Mouse (Mus musculus) cortical plate, adult 2 months (tissue): ENCODE measurements around the gene Slc3a1. TPM values are rescaled to one million over a fixed set of nuclear protein-coding genes. Genes with fewer than 3 reads are reported as not detected.

Experiments
- H3K27ac ChIP-seq: fragments of 200-500 bp; 2 replicates; pipeline ENCODE4 v1.5.1; 2012; ENCODE audit warnings: low read length, control low read depth, inconsistent platforms; ENCODE audit not compliant: insufficient read depth
- H3K4me1 ChIP-seq: fragments of 200-500 bp; 2 replicates; pipeline ENCODE4 v1.6.1; 2011; ENCODE audit warnings: low read length; ENCODE audit not compliant: control insufficient read depth, insufficient read depth
- H3K4me3 ChIP-seq: fragments of 200-500 bp; 2 replicates; pipeline ENCODE4 v1.5.1; 2011; ENCODE audit warnings: mild to moderate bottlenecking, low read length, control low read depth; ENCODE audit not compliant: insufficient read depth
- CTCF ChIP-seq: fragments of 200-500 bp; IDR thresholded peaks from 2 replicates; pipeline ENCODE4 v1.5.1; 2011; ENCODE audit warnings: mild to moderate bottlenecking, control low read depth, low read length; ENCODE audit not compliant: insufficient read depth; ENCODE audit errors: extremely low read depth
- POLR2A ChIP-seq: fragments of 200-500 bp; IDR thresholded peaks from 2 replicates; pipeline ENCODE4 v1.6.1; 2011; ENCODE audit warnings: mild to moderate bottlenecking, low read length, control low read depth; ENCODE audit not compliant: insufficient read depth; ENCODE audit errors: extremely low read depth
- polyA plus RNA-seq: library from polyadenylated mRNA; depleted of rRNA; stranded (reverse); fragments of >200 nt; gene quantifications from 2 replicates; pipeline ENCODE4 v1.2.3, GENCODE M21; 2012

Slc3a1 gene
- polyA plus RNA-seq, 1 experiment, result 0.10 TPM

DNA sequence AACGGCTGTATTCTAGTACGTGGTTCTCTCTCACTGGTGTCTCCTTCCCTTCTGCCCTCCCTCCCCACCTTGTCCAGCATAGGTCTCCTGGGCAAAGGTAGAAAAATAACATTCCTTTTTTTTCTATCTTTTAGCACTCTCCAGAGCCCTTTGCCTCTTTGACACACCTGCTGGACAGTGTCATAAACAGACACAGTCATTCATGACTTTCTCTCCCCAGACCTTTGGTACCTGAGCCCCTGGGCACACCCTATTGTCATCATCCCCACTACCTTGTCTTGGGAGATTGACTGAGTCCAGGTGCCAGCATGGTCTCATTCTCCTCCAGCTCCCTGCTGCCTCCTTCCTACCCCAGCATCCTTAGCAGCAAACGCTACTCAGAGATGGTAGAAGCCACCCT lies 4.9 kb downstream of the Slc3a1 start:
- Histone ChIP-seq H3K4me1 (no peaks in the 10 kb centered on the region), H3K4me3 (no peak overlapping the region), H3K27ac (no peak overlapping the region)
- TF ChIP-seq CTCF (no peak), POLR2A (no peak)

DNA sequence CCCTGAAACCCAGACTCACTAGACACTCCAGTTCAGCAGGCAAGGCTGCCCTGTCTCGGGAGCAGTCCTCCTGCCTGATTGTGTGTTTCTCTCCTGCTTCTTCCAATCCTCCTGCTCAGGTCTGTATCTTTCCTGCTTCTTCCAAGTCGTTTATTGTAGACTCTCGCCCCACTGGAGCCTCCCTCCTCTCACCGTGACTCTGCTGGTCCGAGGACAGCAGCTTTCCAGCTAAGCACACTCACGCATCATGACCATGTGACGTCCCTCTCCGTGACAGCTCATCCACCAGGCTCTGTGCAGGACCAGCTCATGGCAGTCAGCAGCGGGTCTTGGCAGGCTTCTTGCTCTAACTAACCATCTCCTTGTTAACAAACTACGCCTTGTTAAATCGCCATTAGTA lies 5.9 kb downstream of the Slc3a1 start:
- TF ChIP-seq CTCF, result no peak
- no peak; the same call in 1 of the 2 replicates for TF ChIP-seq POLR2A
- no peaks in the 10 kb centered on the region for H3K4me1 ChIP-seq
- peak overlapping the region; percentile 31 for H3K4me3 ChIP-seq
- H3K27ac ChIP-seq, result no peak overlapping the region

DNA sequence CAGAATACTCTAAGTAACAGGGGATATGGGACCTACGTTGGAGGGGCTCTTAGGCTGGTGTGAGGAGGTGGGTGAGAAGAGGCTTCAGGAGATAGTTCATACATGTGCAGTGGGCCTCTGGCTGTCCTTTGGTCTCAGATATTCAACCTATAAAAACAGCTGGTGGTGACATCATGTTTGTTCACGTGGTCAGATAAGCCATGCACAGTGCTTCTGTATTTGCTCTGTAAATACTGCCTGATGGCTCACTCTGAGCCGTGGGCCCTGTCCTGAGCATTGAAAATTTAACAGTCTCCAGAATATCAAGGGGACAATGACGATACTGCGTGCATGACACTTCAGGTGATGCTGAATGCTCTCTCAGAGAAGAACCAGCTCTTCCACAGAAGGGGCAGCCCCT lies 9.7 kb downstream of the Slc3a1 start:
- no peak overlapping the region for H3K27ac ChIP-seq
- TF ChIP-seq CTCF (no peak), POLR2A (no peak)
- no peak overlapping the region for H3K4me3 ChIP-seq
- no peaks in the 10 kb centered on the region for H3K4me1 ChIP-seq

DNA sequence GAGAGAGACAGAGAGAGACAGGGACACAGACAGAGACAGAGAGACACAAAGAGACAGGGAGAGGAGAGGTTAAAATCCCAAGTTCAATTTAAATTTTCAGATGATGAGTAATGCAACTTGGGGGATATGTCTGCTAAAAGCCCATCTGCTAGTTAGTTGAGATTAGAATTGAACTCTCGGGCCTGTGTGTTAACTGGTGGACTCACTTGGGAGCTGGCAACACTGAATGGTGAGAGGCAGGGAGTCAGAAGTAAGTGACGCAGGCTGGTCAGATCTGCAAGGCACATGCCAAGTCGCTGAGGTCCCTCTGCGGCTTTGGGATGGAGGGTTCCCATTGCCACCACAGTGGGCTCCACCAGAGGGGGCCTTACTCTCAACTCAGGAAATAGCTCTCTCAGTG lies 10.1 kb downstream of the Slc3a1 start:
- Histone ChIP-seq H3K4me1 (no peaks in the 10 kb centered on the region), H3K27ac (no peak overlapping the region), H3K4me3 (no peak overlapping the region)
- TF ChIP-seq CTCF (no peak), POLR2A (no peak)

DNA sequence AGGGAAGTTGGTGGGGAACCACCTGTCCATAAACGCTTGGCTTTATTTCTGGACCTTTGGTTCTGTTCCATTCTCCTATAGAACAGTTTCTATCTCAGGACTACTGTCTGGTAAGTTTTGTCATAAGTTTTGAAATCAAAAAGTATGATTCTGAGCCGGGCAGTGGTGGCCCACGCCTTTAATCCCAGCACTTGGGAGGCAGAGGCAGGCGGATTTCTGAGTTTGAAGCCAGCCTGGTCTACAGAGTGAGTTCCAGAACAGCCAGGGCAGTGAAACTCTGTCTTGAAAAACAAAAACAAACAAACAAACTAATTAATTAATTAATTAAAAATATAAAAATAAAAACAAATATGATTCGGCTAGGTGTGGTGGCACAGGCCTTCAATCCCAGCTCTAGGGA lies 10.6 kb downstream of the Slc3a1 start:
- Histone ChIP-seq H3K27ac (no peak overlapping the region), H3K4me1 (no peaks in the 10 kb centered on the region), H3K4me3 (no peak overlapping the region)
- no peak for TF ChIP-seq POLR2A
- TF ChIP-seq CTCF, result no peak

DNA sequence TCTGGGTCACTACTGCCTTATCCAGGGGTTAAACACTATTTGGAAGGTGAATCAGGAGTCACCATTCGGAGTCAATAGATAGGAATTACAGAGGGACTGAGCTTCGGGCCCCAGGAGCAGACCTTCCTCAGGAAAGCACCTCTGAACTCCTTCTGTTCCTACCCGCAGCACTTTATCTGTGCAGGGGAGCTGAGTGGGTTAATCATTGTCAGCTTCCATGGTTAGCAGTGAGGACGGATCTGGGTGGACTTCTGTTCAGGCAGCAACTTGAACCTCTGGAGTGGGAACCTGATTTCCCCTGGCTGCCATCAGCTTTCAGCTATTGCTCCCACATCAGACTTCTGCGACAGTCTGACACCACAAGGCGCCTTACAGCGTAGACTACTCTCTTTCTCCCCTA lies 12.7 kb downstream of the Slc3a1 start:
- Histone ChIP-seq H3K27ac (no peak overlapping the region), H3K4me3 (no peak overlapping the region), H3K4me1 (no peaks in the 10 kb centered on the region)
- TF ChIP-seq CTCF (no peak), POLR2A (no peak)

DNA sequence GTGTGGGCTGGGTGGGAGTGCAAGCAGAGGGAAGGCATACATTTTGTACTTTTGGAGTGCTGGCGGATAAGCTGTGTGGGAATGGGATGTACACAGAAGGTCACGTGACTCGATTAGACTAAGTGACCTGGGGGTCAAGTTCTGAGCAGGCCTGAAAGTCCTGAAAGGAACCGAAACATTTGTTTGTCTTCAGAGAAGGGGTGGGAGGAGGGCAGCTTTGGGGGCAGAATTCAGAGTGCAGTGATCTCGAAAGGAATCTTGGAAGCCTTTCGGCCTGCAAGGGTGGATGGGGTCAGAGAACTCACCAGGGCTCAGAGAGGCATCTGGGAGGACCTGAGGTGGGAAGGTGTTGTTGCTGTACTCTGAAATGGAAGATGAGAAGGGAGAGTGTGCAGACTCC lies 14.2 kb downstream of the Slc3a1 start:
- no peak for TF ChIP-seq CTCF
- no peak for TF ChIP-seq POLR2A
- Histone ChIP-seq H3K27ac (no peak overlapping the region), H3K4me1 (no peaks in the 10 kb centered on the region), H3K4me3 (no peak overlapping the region)

DNA sequence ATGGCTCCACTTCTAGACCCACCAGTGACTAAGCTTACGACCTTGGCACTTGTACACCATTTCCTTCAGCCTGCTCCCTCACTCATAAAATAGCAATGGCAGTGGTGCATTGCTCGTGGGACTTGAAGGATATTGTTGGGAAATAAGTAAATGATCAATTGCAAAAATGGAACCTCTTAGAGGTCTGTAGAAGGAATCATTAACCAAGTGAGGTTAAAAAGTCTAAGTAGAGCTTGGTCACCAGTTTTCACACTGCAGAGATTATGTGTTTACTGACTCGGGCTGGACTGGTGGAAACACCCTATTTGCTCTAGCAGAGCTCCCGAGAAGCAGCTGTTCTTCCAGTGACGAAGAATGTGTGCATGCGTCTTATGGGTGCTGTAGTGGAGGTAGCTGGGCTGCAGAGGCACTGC lies 15.2 kb downstream of the Slc3a1 start:
- Histone ChIP-seq H3K27ac (no peak overlapping the region), H3K4me1 (no peaks in the 10 kb centered on the region), H3K4me3 (no peak overlapping the region)
- no peak for TF ChIP-seq POLR2A
- TF ChIP-seq CTCF, result no peak

DNA sequence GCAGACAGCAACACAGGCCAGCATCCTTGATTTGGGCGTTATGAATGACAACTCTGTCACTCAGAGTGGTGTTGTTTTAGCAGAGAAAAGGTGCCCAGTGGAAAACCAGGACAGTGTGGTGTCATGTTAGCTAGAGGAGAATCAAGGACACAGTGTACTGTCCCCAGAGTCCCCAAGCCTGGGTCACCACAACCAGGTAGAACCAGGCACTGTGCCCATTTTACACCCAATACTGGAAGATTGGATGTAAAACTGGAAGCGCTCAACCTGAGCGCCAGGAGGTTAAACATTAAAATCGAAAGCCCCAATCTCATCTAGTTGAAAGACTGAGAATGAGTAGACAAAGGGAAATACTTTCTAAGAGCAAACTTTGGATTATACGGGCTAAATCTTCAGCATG lies 16.3 kb downstream of the Slc3a1 start:
- Histone ChIP-seq H3K4me3 (no peak overlapping the region), H3K27ac (no peak overlapping the region), H3K4me1 (no peaks in the 10 kb centered on the region)
- TF ChIP-seq POLR2A, result no peak
- no peak for TF ChIP-seq CTCF

DNA sequence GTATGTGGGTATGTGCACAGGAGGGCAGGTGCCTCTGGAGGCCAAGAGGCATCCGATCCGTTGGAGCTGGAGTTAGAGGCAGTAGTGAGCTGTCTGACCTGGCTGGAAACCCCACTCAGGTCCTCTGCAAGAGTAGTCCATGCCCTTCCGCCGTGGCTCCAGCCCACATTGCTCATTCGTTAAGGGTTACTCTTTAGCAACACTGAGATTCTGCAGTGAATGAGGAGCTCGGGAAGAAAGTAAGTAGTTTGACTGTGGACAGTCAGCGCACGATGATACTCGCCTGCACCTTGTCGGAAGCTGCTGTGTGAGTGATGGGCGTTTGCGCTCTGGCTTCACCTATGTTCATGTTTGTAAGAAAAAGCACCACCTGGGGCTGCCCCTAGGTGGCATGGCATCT lies 17.0 kb downstream of the Slc3a1 start:
- Histone ChIP-seq H3K4me1 (no peaks in the 10 kb centered on the region), H3K27ac (no peak overlapping the region), H3K4me3 (no peak overlapping the region)
- no peak for TF ChIP-seq POLR2A
- no peak for TF ChIP-seq CTCF

DNA sequence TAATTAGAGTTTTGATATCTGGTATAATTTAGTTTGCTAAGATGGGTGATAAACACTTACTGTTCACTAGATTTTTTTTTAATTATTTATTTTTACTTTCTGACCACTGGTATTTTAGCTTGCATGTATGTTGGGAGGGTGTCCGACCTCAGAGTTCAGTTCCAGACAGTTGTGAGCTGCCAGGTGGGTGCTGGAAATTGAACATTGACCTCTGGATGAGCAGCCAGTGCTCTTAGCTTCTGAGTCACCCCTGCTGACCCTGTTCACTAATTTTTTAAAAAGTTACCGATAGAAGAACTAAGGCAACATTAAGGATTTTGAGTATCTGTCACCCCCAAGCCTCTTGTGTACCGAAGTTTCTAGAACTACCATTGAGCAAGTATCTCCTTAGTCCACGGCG lies 20.2 kb downstream of the Slc3a1 start:
- Histone ChIP-seq H3K27ac (no peak overlapping the region), H3K4me3 (no peak overlapping the region), H3K4me1 (no peaks in the 10 kb centered on the region)
- no peak for TF ChIP-seq POLR2A
- TF ChIP-seq CTCF, result no peak
